Mouse (Mus musculus) midbrain, postnatal 0 days (tissue): ENCODE data around the gene Acvrl1. TPM values are rescaled to one million over a fixed set of nuclear protein-coding genes. Genes with fewer than 3 reads are reported as not detected.

ENCODE experiments used
- ATAC-seq: fragments of 200-750 bp; cut with Nextera tagmentation; 2 replicates; pipeline ENCODE4 v1.8.0; 2017; ENCODE audit warnings: moderate number of reproducible peaks, mild to moderate bottlenecking, moderate TSS enrichment, moderate library complexity; ENCODE audit not compliant: low FRiP score
- DNase-seq: peaks from one replicate; pipeline ENCODE4 v3.0.0-alpha.2; 2015; ENCODE audit warnings: low spot score
- H3K27ac ChIP-seq: fragments of 300-500 bp; sonication (generic); 2 replicates; pipeline ENCODE4 v1.5.1; 2014; ENCODE audit warnings: low read depth, mild to moderate bottlenecking, low read length, mixed read lengths
- H3K27me3 ChIP-seq: fragments of 300-500 bp; sonication (generic); 2 replicates; pipeline ENCODE4 v1.6.1; 2014; ENCODE audit warnings: low read length, control low read depth, mixed read lengths; ENCODE audit not compliant: insufficient read depth
- H3K36me3 ChIP-seq: fragments of 300-500 bp; sonication (generic); 2 replicates; pipeline ENCODE4 v1.6.1; 2014; ENCODE audit warnings: low read length, control low read depth, mixed read lengths; ENCODE audit not compliant: insufficient read depth
- H3K4me1 ChIP-seq: fragments of 300-500 bp; sonication (generic); 2 replicates; pipeline ENCODE4 v1.6.1; 2014; ENCODE audit warnings: mild to moderate bottlenecking, control low read depth, antibody characterized with exemption, low read length, mixed read lengths; ENCODE audit not compliant: insufficient read depth
- H3K4me2 ChIP-seq: fragments of 300-500 bp; sonication (generic); 2 replicates; pipeline ENCODE4 v1.6.1; 2014; ENCODE audit warnings: low read depth, mild to moderate bottlenecking, low read length, mixed read lengths; ENCODE audit not compliant: poor library complexity, severe bottlenecking
- H3K4me3 ChIP-seq: fragments of 300-500 bp; sonication (generic); 2 replicates; pipeline ENCODE4 v1.5.1; 2014; ENCODE audit warnings: low read depth, mild to moderate bottlenecking, low read length, moderate library complexity
- H3K9ac ChIP-seq: fragments of 300-500 bp; sonication (generic); replicated peaks from 2 replicates; pipeline ENCODE4 v1.6.1; 2014; ENCODE audit warnings: mild to moderate bottlenecking, low read length, moderate library complexity, mixed read lengths; ENCODE audit not compliant: poor library complexity, severe bottlenecking
- H3K9me3 ChIP-seq: fragments of 300-500 bp; sonication (generic); 2 replicates; pipeline ENCODE4 v1.6.1; 2016; ENCODE audit warnings: low read length, control low read depth
- CTCF ChIP-seq: IDR thresholded peaks from 2 replicates; pipeline ENCODE4 v1.5.1; 2016; ENCODE audit warnings: antibody characterized with exemption, mild to moderate bottlenecking
- WGBS: fragments of 180-500 bp; shearing (Covaris S2); extraction: QIAGEN DNeasy Blood & Tissue Kit; methylation state at CpG from one replicate; pipeline ENCODE4 v1.1.7; 2014; 5-methylcytosine and 5-hydroxymethylcytosine counted together
- polyA plus RNA-seq: library from polyadenylated mRNA; unstranded; fragments of >200 nt; fragmentation: Nextera tagmentation; extraction: Ambion mirVana; gene quantifications from 2 replicates; pipeline ENCODE4 v1.2.1, GENCODE M21; 2015
- total RNA-seq: library from RNA; depleted of rRNA; stranded (reverse); fragments of >200 nt; gene quantifications from 2 replicates; pipeline ENCODE4 v1.2.3, GENCODE M21; 2014

Gene Acvrl1
- total and polyA plus RNA-seq, 2 experiments from 2014 or later: 6.1 to 8.4 TPM

GRCm38 (mm10) chr15:101092829-101093648 lies 35.3 kb upstream of the Acvrl1 start:
- no peak overlapping the region; the same call in 1 of the 2 replicates for H3K4me2 ChIP-seq
- 15% methylated on average over 25 of the region's 25 CpGs for WGBS
- TF ChIP-seq CTCF: no peak
- H3K9me3 ChIP-seq: no peaks in the 10 kb centered on the region
- no peaks in the 10 kb centered on the region for H3K27me3 ChIP-seq
- no peak overlapping the region; the same call in none of the 2 replicates for H3K27ac ChIP-seq
- H3K4me3 ChIP-seq: no peak overlapping the region
- ATAC-seq (peak; percentile 59), DNase-seq (peak; percentile 67)
- H3K9ac ChIP-seq: no peak overlapping the region; the same call in 1 of the 2 replicates
- no peaks in the 10 kb centered on the region for H3K36me3 ChIP-seq
- peaks cover 5% of the 10 kb centered on the region; the same call in 1 of the 2 replicates for H3K4me1 ChIP-seq

- DNase-seq: no peak
- Histone ChIP-seq H3K36me3 (no peaks in the 10 kb centered on the region), H3K4me2 (no peak overlapping the region), H3K4me1 (0 out of 2 replicates have a peak, but pooled peaks cover 3% of the 10 kb centered on the region), H3K27ac (no peak overlapping the region), H3K4me3 (no peak overlapping the region), H3K9me3 (no peaks in the 10 kb centered on the region), H3K9ac (no peak overlapping the region; the same call in 1 of the 2 replicates), H3K27me3 (no peaks in the 10 kb centered on the region)
- no peak for ATAC-seq
- TF ChIP-seq CTCF: no peak
- 41% methylated on average over 6 of the region's 6 CpGs for WGBS
Measured at GRCm38 (mm10) chr15:101093988-101094387, 34.3 kb upstream of the Acvrl1 start.

- H3K9ac ChIP-seq: no peak overlapping the region
- H3K27ac ChIP-seq: no peak overlapping the region
- WGBS: 67% methylated on average over 9 of the region's 9 CpGs
- H3K9me3 ChIP-seq: no peaks in the 10 kb centered on the region
- DNase-seq (no peak), ATAC-seq (no peak)
- no peaks in the 10 kb centered on the region for H3K27me3 ChIP-seq
- H3K4me1 ChIP-seq: 0 out of 2 replicates have a peak, but pooled peaks cover 3% of the 10 kb centered on the region
- no peaks in the 10 kb centered on the region for H3K36me3 ChIP-seq
- no peak overlapping the region for H3K4me3 ChIP-seq
- H3K4me2 ChIP-seq: no peak overlapping the region
- no peak for TF ChIP-seq CTCF
Measured at GRCm38 (mm10) chr15:101094979-101095378, 33.3 kb upstream of the Acvrl1 start.

- 0 out of 2 replicates have a peak, but pooled peaks cover 3% of the 10 kb centered on the region for H3K4me1 ChIP-seq
- H3K4me3 ChIP-seq: no peak overlapping the region
- no peaks in the 10 kb centered on the region for H3K9me3 ChIP-seq
- WGBS: 65% methylated on average over 3 of the region's 3 CpGs
- H3K9ac ChIP-seq: no peak overlapping the region
- H3K27me3 ChIP-seq: no peaks in the 10 kb centered on the region
- H3K4me2 ChIP-seq: no peak overlapping the region
- H3K36me3 ChIP-seq: no peaks in the 10 kb centered on the region
- DNase-seq (no peak), ATAC-seq (no peak)
- no peak overlapping the region for H3K27ac ChIP-seq
- no peak for TF ChIP-seq CTCF
Measured at GRCm38 (mm10) chr15:101095392-101095791, 32.9 kb upstream of the Acvrl1 start.

GRCm38 (mm10) chr15:101097985-101098651 lies 30.2 kb upstream of the Acvrl1 start:
- 9% methylated on average over 28 of the region's 28 CpGs for WGBS
- no peak for TF ChIP-seq CTCF
- Histone ChIP-seq H3K36me3 (no peaks in the 10 kb centered on the region), H3K4me1 (no peaks in the 10 kb centered on the region), H3K27me3 (no peaks in the 10 kb centered on the region), H3K4me3 (no peak overlapping the region), H3K27ac (no peak overlapping the region), H3K9ac (no peak overlapping the region), H3K4me2 (peak overlapping the region; percentile 28), H3K9me3 (no peaks in the 10 kb centered on the region)
- peak; percentile 61 for DNase-seq
- ATAC-seq: no peak

GRCm38 (mm10) chr15:101100996-101101395 lies 27.3 kb upstream of the Acvrl1 start:
- Histone ChIP-seq H3K27me3 (no peaks in the 10 kb centered on the region), H3K4me3 (no peak overlapping the region), H3K27ac (no peak overlapping the region), H3K4me1 (no peaks in the 10 kb centered on the region), H3K36me3 (no peaks in the 10 kb centered on the region), H3K4me2 (no peak overlapping the region), H3K9me3 (no peaks in the 10 kb centered on the region), H3K9ac (no peak overlapping the region)
- no peak for TF ChIP-seq CTCF
- DNase-seq: no peak
- WGBS: 86% methylated on average over 3 of the region's 3 CpGs
- ATAC-seq: no peak
